Mouse (Mus musculus) T-helper 2 cell (primary cell): ENCODE measurements around the gene Gpr146.

Experiments used
- in situ Hi-C: fragments of 300-600 bp; cut with MboI, MseI; formaldehyde crosslinking; loops from one replicate; pipeline ENCODE4 v1.15.1; 2025; ENCODE audit warnings: high pct_unique_total_duplicates

Gene Gpr146

DNA sequence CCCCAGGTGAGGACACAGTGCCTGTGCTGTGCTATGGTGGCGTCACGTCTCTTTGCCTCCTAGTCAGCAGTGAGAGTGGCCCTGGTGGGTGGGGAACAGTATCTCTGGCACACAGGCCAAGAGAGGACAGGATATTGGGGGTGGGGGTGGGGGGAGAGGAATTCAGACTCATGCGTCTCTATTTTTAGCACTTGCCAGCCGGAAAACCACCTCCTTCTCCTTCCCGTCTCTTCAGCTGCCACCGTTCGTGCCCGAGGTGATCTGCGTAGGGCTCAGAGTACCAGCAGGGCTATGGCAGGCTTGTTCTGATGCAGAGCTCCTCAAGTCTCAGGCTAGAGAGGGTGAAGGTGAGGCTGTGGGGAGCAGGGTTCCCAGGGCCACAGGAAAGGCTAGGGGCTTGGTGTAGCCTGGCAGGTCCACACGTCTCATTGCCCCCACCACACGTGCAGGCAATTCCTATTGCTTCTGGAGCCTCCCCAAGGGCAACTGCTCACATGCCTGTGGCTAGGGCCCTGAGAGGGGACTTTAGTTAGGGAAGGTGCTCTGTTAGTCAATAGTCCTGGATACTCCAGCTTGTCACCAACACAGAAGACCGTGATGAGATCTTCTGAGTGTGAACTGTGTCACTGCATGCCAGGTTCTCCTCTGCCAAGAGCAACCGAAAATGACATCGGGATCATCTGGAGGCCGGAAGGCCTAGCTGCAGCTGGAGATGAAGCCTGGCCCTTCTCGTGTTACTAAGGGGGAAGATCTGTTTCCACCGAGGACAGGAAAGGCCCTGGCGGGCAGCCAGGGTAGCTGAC, at the start of gene Gpr146:
Gene Gpr146 (plus strand): TSS at position 230 of the 803 bp plus-strand sequence.
- in situ Hi-C loops: no loop called here

DNA sequence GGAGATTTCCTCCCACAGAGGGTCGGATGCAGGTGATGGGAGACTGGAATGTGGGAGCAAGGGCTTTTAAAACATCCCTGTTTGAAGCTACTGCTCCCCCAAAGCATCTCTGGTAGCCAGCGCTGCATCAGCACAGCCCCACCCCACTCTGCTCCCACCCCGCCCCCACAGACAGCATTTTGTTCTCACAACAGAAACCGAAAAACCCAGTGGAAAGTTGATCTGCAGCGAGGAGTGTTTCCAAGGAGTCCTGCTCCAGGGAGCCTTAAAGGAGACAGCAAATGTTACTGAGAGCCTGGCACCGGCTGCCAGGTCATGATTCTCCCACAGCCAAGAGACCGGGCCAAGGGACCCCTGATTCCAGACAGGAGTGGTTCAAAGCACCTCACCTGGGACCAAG, 46.7 kb upstream of the Gpr146 start:
- in situ Hi-C loops: loop anchor here (5.0 kb wide), 1 partner anchor 48 kb away; no protein-coding TSS in a partner anchor

DNA sequence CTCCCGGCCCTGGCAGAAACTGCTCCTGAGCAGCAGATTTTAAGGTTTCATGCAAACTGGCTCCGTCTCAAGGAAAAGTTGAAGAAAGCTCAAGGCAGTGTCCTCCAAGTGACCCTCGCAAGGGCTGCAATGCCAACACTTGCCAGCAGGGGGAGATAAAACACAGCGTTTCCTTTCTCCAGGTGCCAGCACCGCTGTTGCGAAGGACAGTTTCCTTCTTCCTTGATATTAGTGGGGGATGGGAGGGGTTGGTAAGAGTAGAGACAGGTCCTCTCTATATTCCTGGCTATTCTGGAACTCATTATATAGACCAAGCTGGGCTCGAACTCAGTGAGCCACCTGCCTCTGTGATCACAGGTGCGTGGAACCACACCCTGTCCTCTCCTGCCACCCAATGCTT, 45.8 kb upstream of the Gpr146 start:
- in situ Hi-C loops: loop anchor here (5.0 kb wide), 1 partner anchor 49 kb away; no protein-coding TSS in a partner anchor

DNA sequence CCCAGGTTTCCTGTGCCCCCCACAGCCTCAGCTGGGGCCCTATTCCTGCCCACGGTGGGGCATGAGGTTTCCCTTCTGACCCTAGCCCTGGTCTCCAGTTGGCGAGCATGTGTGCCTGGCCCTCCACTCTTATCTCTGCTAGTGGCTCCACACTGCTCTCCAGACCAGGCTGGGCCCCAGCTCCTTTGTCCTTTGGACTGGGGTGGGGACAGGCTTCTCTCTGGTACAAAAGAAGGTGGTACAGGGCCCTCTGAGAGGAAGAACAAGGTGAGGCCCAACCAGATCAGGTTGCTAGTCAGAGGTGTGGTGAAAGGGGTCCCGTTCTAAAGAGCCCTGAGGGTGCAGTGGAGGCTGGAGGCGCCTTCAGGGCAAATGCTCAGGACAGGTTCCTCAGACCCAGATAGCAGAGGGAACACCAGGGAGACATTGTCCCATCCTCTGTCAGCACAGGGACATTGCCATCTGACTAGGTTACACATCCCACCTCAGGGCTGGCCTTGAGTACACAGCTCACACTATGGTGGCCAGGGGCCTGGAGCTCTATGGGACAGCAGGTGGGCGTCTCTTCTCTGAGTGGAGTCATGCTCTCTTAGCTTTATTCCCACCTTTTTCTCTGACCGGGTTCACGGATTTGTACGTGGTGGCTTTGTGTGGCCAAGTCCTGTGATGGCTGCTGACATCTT, 44.8 kb upstream of the Gpr146 start:
- in situ Hi-C loops: loop anchor here (5.0 kb wide), 1 partner anchor 50 kb away; no protein-coding TSS in a partner anchor

DNA sequence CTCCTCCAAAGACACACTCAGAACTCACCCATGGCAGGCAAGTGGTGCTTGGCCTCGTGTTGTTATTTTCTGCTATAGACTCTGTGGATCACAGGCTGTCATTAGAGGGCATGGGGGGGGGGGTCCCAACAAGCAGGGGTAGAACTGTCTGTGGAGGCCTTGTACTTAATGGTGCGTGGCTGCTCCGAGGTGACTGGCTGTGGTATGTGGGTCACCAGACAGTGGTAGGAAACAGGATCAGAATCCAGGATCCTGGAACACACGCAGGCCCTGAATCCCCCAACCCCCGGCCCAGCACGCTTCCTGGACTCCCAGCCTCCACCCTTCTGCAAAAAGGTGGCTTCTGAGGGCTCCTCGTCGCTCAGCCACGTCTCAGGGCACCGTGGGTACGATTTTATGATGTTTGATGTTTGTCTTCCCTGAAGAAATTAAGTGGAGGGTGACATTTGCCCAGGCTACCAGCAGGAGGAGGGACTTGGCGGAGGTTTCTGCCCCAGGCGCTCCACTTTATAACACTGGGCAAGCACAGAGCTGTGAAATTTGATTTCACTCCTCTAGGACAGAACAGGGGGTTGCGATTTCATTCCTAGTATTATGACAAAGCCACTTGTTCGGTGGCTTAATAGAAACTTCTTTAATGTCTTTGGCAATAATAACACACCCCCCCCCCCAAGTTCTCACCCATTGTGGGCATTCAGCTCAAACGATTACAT, 44.0 kb upstream of the Gpr146 start:
- in situ Hi-C loops: loop anchor here (5.0 kb wide), 1 partner anchor 51 kb away; no protein-coding TSS in a partner anchor

DNA sequence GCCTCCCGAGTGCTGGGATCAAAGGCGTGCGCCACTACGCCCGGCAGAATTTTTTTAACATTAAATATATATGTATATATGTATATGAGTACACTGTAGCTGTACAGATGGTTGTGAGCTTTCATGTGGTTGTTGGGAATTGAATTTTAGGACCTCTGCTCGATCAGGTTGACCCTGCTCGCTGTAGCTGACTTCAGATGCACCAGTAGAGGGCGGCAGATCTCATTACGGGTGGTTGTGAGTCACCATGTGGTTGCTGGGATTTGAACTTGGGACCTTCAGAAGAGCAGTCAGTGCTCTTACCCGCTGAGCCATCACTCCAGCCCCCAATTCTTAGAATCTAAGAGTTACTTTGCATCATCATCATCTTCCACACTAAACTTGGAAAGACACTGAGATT, 43.1 kb upstream of the Gpr146 start:
- in situ Hi-C loops: loop anchor here (5.0 kb wide), 1 partner anchor 52 kb away; no protein-coding TSS in a partner anchor

DNA sequence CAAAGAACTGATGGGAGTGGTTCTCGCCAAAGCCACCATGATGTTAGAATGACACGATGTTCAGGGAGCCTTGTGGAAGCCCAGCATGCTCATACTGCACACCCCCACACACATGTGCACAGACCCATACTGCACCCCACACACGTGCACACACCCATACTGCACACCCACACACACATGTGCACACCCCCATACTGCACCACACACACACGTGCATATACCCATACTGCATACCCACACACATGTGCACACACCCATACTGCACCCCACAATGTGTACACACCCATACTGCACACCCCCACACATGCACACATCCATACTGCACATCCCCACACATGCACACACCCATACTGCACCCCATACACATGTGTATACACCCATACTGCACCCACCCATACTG, 41.9 kb upstream of the Gpr146 start:
- in situ Hi-C loops: no loop called here

DNA sequence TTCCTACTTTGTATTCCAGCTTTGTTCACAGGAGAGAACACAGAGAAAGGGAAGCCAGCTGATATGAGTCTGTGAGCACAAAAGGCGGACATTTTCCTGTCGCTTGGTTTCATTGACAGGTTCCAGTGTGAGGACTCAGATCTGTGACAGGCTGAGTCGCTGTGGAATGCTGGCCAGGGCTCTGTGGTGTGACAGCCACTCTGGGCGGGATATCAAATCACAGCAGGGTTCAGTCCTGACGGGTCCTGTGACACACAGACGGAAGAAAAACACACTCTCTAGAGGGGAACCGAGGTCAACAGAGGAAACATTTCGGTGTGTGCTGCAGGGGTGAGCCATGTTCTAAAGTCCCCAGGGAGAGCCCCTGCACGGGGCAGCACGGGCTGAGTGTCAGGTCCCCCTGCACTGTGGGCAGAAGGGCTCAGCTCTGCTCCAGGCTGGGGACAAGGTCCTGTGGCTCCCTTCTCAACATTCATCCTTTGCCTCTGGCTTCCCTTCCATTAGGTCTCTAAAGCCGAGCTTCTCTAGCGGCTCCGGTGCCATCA, 39.6 kb upstream of the Gpr146 start:
- in situ Hi-C loops: no loop called here

DNA sequence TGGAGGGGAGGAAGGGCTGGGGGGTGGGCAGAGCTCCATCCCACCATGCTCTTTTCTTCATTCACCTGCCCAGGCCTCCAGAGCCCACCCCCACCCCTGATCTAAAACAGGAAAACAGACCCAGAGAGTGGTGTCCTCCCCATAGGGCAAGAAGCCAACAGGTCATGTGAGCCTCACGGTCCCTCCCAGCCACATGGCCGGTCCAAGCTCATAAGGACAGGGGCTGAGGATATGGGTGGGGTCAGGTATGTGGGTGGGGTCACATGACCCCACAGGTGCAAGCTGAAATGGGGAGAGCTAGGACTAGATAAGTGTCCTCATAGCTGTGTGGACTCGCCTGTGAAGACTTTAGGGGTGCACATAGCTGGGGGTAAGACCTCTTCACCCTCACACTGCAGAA, 39.1 kb upstream of the Gpr146 start:
- in situ Hi-C loops: no loop called here

DNA sequence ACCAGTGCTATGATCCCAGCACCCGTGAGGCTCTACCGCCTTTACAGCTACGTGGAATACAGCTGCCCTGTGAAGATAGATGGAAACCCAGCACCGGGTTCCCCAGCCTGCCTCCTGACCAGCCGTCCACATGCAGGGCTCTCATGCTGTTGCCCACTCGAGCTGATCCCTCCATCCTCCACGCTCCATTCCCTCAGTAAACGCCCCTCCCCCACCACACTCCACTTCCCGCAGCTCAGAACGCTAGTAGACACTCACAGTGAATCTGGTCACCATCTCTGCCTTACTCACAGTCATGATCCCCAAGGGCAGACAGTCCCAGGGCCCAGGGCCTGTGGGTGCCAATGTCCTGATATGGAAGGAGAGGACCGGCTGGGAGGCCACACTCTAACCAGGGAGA, 38.6 kb upstream of the Gpr146 start:
- in situ Hi-C loops: no loop called here

DNA sequence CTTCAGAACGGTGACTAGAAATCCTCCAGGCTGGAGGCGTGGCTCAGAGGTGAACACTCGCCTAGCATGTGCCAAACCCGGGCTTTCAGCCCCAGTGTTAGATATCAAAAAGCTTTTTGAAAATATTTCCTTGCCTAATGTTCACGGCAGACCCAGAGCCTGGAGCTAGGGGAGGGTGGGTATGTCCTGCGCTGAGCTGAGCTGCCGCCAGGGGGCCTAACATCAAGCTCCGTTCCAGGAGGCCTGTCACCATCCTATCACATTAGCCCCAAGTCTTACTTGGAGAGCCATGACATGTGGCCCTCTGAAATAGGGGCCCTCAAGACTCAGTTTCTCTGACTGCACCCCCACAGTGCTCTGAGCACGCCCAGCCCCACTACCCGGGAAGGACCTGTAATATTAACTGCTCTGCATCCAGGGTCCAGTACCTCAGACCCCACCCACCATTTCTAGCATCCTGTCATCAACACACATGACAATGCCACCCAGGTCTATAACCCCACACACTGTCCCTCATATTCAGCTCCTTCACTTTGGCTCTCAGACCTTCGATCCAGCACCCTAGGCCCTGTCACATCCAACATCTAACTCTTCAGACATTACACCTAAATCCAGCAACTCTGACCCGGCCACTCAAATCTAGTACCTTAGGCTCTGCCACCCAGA, 33.3 kb upstream of the Gpr146 start:
- in situ Hi-C loops: no loop called here

DNA sequence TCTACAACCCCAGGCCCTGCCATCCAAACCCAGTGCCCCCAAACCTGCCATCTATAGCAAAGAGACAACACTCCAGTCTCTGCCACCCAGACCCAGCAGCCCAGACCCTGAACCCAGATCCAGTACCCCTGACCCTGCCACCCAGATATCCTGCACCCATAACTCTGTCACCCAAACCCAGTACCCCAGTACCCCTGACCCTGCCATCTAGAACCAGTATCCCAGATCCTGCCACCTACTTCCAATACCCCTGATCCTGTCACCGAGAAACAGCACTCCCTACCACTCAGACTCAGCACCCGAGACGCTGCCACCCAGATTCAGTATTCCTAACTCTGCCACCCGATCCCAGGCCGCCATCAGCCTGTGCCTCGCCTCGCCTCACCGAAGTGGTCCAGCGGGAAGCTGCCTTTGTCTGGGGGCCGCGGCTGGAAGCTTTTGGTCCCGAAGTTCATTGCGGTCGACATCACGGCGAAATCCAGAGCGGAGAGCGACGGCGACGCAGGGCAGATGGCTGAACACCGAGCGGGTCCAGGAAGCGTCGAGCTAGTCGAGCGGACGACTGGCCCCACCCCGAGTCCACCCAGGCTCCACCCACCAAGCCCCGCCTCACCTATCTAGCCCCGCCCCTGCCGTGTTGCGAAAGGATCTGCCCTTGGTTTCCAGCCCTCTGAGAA, 32.7 kb upstream of the Gpr146 start:
- in situ Hi-C loops: no loop called here

DNA sequence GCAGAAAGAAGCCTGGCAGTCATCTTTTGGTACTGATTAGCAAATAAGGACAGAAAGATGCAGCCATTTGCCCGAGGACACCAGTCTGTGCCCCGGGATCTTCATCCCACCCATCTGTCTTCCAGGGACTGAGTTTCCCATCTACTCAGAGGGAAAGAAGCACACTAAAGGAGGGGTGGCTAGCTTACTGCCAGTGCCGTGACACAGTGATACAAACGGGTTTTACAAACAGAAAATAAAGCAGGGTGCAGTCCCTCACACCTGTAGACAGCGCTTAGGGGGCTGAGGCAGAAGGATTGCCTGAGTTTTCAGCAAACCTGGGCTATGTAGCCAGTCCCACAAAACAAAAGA, 32.2 kb upstream of the Gpr146 start:
- in situ Hi-C loops: no loop called here

DNA sequence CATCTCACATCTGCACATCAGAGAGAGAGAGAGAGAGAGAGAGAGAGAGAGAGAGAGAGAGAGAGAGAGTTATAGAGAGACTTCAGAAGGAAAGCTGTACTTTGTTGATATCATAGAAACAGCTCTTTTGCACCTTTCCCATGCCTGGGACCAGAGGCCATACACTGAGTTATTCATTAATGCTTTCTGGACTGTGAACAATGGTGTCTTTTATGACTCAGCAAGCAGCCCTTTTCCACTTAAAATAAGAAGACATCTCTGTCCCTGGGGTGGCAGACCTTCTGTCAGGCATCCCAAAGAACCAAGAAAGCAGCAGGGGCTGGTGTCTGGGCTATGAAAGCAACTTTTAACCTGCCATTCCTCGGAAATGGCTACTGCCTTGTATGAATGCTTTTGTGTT, 30.3 kb upstream of the Gpr146 start:
- in situ Hi-C loops: no loop called here

DNA sequence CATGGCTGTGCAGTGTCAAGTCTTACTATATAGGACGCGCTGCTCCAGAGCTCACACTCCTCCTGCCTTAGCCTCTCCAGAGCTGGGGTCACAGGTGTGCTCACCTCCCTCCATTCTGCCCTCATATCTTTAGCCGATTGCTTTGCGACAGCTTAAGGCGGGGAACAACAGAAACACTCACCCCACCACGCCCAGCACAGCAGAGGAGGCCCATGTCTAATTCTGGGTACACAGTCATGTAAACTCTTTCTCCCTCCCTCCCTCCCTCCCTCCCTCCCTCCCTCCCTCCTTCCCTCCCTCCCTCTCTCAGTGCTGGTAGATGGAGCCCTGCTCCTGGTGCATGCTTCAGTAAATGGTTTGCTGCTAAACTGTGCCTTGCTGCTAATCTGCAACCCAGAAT, 27.8 kb upstream of the Gpr146 start:
- in situ Hi-C loops: no loop called here

DNA sequence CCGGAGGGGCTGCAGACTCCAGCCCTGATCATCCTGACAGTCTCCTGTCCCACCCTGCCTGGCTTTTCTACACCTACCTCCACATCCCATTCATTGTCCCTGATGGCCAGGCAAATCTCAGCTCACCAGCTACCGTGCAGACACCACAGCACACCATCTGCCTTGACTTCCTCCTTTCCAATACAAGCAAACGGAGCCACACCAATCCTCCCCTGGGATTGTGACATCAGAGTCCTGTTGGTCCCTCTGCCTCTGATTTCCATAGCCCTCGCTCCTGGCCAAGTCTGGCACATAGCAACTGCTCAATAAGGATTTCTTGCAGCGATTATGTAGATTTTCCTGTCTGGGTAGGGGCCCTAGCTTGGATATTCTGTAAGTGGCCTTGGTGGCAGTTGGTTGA, 26.4 kb upstream of the Gpr146 start, which contains the start of gene Cox19:
Gene Cox19 (minus strand): TSS at position 285 of the 400 bp plus-strand sequence.
- in situ Hi-C loops: no loop called here

DNA sequence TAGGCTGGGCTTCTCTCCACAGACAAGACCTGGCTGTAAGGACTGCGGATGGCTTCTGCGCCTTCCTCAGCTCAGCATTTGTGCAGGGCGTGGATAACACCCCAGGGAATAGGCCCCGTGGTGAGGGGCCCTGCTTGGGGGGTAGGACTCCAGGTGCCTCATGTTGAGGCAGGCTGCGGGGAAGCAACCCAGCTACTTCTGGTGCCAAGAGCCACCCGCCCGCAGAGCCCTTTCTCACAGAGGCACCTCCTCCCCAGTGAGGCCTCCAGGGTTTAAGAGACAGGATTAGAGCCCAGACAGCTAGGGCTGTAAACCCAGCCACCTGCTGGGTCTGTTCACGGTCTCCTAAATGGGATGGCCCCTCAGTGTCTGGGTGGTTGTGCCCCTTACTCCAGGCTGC, 25.9 kb upstream of the Gpr146 start:
- in situ Hi-C loops: no loop called here

DNA sequence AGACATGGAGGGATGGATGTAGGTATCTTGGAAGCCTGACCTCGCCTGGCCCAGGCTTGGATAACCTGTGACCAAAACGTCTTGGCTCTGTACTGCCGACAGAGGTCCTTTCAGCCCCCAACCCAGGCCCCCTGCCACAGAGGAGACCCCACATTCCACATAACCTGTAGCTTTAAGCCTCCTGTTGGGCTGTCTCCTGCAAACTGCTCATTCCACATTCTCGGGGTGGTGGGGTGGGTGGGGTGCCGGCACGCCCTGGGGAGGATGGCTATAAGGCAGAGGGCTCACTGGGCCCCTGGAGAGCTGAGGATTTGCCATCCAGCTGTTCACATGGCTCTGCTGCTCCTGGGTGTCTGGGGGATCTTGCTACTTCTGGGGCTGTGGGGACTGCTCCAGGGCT, 25.2 kb upstream of the Gpr146 start, which contains the start of gene Cyp2w1:
Gene Cyp2w1 (plus strand): TSS at position 301 of the 400 bp plus-strand sequence.
- in situ Hi-C loops: no loop called here

DNA sequence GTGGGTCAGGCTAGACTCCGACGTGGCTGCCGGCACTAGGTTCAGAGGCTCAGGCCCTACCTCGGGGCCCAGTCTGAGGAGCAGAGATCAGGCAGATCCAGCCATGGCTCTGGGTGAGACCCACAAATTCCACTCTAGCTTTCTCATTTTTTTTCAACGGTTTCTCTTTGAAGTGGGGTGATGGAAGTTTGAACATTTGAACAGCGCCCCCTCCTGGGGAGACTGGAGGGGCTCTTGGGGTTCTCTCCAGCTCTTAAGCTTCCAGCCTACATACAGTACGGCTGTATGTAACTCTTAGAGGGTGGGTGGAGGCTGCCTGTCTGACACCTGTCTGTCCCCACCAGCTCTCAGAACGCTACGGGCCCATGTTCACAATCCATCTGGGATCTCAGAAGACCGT, 24.0 kb upstream of the Gpr146 start:
- in situ Hi-C loops: no loop called here

DNA sequence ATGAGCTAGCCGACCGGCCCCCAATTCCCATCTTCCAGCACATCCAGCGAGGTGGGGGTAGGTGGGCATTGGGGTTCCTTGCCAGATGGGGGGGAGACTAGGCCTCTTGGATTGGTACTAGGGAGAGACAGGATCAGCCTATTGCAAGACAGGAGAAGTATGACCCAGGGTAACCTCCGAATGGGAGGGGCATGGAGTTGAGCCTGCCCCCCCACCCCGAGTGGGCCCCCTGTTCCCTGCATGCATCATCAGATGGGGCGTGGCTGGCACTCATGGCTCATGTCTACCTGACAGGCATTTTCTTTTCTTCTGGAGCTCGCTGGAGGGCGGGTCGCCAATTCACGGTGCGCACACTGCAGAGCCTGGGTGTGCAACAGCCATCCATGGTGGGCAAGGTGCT, 23.6 kb upstream of the Gpr146 start:
- in situ Hi-C loops: no loop called here
